Mouse (Mus musculus): Measurements from ENCODE around the gene Gipc3. TPM values are rescaled to one million over a fixed set of nuclear protein-coding genes. Genes with fewer than 3 reads are reported as not detected.

The Gipc3 gene
- polyA plus RNA-seq, 1 experiment from 2014 or later, result 0.07 TPM

- Histone ChIP-seq H3K27ac (no peak overlapping the region), H3K9me3 (replicated peaks; ENCODE audit: low read length) (no peaks in the 10 kb centered on the region), H3K9ac (ENCODE audit: low read depth, low read length) (no peak overlapping the region), H3K27me3 (ENCODE audit: insufficient read depth, low read length) (0 out of 2 replicates have a peak, but pooled peaks cover 18% of the 10 kb centered on the region), H3K4me1 (replicated peaks; ENCODE audit: insufficient read depth, low read length) (0 out of 2 replicates have a peak, but pooled peaks cover 1% of the 10 kb centered on the region), H3K4me2 (ENCODE audit: low read length) (no peak overlapping the region), H3K36me3 (ENCODE audit: insufficient read depth, low read length) (no peaks in the 10 kb centered on the region), H3K4me3 (replicated peaks; ENCODE audit: low read depth, low read length) (no peak overlapping the region)
- no peak for ATAC-seq (replicated peaks; ENCODE audit: low FRiP score, low read depth)
- WGBS, result 35% methylated on average over 16 of the region's 16 CpGs
- DNase-seq (ENCODE audit: low spot score), result peak; percentile 78
- peak; percentile 85 for TF ChIP-seq CTCF (IDR thresholded peaks at IDR 0.05; ENCODE audit: low read depth)
Measured at GRCm38 (mm10) chr10:81341333-81341949, 1.6 kb downstream of the Gipc3 start.

- Histone ChIP-seq H3K9me3 (replicated peaks; ENCODE audit: low read length) (no peaks in the 10 kb centered on the region), H3K4me3 (replicated peaks; ENCODE audit: low read depth, low read length) (no peak overlapping the region), H3K27me3 (ENCODE audit: insufficient read depth, low read length) (0 out of 2 replicates have a peak, but pooled peaks cover 18% of the 10 kb centered on the region), H3K27ac (no peak overlapping the region), H3K4me1 (replicated peaks; ENCODE audit: insufficient read depth, low read length) (0 out of 2 replicates have a peak, but pooled peaks cover 8% of the 10 kb centered on the region), H3K9ac (ENCODE audit: low read depth, low read length) (no peak overlapping the region), H3K4me2 (ENCODE audit: low read length) (no peak overlapping the region), H3K36me3 (ENCODE audit: insufficient read depth, low read length) (no peaks in the 10 kb centered on the region)
- no peak for TF ChIP-seq CTCF (IDR thresholded peaks at IDR 0.05; ENCODE audit: low read depth)
- ATAC-seq (replicated peaks; ENCODE audit: low FRiP score, low read depth), result no peak
- 47% methylated on average over 17 of the region's 17 CpGs for WGBS
- no peak for DNase-seq (ENCODE audit: low spot score)
Measured at GRCm38 (mm10) chr10:81340551-81341332, 2.3 kb downstream of the Gipc3 start.

DNA sequence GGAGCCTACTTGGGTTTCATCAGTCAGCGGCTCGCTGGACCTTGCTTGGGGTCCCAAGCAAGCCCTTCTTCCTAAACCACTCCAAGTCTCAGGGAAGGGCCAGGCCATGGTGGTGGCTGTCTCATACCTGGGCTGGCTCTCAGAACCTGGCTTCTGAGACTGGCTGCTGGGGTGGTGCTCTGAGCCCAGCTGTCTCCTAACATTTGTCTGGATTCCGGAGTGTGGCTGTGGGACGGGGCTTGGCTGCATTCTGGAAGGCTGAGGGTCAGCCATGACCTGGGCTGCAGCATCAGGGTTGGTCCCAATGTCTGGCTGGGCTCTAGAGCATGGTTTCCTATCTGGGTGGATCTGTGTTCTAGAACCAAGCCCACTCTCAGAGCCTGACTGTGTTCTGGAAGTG, 6.5 kb downstream of the Gipc3 start:
- peaks cover 20% of the 10 kb centered on the region; the same call in 1 of the 2 replicates for H3K4me1 ChIP-seq (replicated peaks; ENCODE audit: insufficient read depth, low read length)
- no peaks in the 10 kb centered on the region for H3K36me3 ChIP-seq (ENCODE audit: insufficient read depth, low read length)
- no peak overlapping the region for H3K4me2 ChIP-seq (ENCODE audit: low read length)
- no peaks in the 10 kb centered on the region for H3K9me3 ChIP-seq (replicated peaks; ENCODE audit: low read length)
- ATAC-seq (replicated peaks; ENCODE audit: low FRiP score, low read depth) (no peak), DNase-seq (ENCODE audit: low spot score) (no peak)
- WGBS, result 80% methylated on average over 4 of the region's 4 CpGs
- H3K27me3 ChIP-seq (ENCODE audit: insufficient read depth, low read length), result no peaks in the 10 kb centered on the region
- no peak for TF ChIP-seq CTCF (IDR thresholded peaks at IDR 0.05; ENCODE audit: low read depth)
- peak overlapping the region; percentile 66 for H3K27ac ChIP-seq
- H3K4me3 ChIP-seq (replicated peaks; ENCODE audit: low read depth, low read length), result no peak overlapping the region
- no peak overlapping the region for H3K9ac ChIP-seq (ENCODE audit: low read depth, low read length)

DNA sequence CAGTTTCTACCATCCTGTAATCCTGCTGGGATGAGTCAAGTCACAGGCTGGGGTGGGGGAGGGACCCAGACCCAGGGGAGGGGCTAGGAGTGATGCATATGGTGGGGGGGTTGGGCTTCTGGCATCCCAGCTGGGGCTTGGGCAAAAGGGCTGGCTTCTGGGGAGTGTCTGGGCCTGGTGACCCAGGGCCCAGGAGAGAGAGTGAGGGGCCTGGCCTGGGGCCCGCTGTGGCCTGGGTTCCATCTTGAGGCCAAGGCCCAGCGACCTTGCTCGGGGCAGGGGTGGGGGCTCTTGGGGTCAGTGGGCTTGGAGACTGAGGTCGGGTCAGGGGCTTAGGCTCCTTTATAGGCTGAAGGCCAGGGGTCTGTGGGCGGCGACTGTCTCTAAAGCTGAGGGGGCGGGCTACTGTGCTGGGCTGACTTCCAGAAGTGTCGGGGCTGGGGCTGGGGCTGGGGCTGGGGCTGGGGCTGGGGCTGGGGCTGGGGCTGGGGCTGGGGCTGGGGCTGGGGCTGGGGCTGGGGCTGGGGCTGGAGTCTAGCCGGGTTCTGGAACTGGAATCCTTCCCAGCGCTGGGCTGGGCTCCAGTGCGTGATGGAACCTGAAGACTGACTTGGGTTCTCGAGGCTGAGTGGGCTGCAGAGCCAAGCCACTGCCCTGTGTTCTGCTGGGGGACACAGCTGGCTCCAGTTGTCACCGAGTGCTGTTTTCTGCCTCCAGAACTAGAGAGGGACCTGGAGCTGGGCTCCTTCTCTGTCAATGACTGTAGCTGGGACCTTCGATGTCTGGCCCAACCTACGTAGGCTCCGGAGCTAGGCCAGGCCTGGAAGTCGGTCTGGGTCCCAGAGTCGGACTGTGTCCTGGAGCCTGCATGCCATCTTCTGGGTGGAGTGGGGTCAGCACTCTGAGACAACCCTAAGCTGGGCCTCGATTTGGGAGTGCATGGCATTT, 7.4 kb downstream of the Gipc3 start:
- H3K4me2 ChIP-seq (ENCODE audit: low read length), result no peak overlapping the region

DNA sequence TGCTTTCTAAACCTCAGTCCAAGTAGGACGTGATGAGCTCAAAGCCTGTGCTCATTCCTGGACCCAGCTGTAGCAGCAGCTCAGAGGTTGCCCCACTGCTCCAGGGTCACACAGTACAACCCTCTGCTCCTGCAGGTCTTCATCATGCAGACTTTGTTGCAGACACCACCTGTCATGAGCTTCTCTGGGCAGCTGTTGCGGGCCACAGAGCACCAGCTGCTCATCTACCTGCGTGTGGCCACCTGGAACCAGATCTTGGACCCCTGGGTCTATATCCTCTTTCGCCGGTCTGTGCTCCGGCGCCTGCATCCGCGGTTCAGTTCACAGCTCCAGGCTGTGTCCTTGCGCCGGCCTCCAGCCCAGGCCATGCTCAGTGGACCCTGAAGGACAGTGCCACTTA, 8.7 kb downstream of the Gipc3 start:
- H3K4me1 ChIP-seq (replicated peaks; ENCODE audit: insufficient read depth, low read length), result peaks cover 29% of the 10 kb centered on the region
- DNase-seq (ENCODE audit: low spot score) (no peak), ATAC-seq (replicated peaks; ENCODE audit: low FRiP score, low read depth) (no peak)
- no peak for TF ChIP-seq CTCF (IDR thresholded peaks at IDR 0.05; ENCODE audit: low read depth)
- WGBS, result 51% methylated on average over 11 of the region's 11 CpGs
- no peaks in the 10 kb centered on the region for H3K27me3 ChIP-seq (ENCODE audit: insufficient read depth, low read length)
- H3K36me3 ChIP-seq (ENCODE audit: insufficient read depth, low read length), result no peaks in the 10 kb centered on the region
- no peaks in the 10 kb centered on the region for H3K9me3 ChIP-seq (replicated peaks; ENCODE audit: low read length)
- H3K27ac ChIP-seq, result no peak overlapping the region
- peak overlapping the region; percentile 35; the same call in 1 of the 2 replicates for H3K9ac ChIP-seq (ENCODE audit: low read depth, low read length)
- H3K4me3 ChIP-seq (replicated peaks; ENCODE audit: low read depth, low read length), result no peak overlapping the region
- H3K4me2 ChIP-seq (ENCODE audit: low read length), result no peak overlapping the region

More for the DNA sequence above, 7.4 kb downstream of the Gipc3 start:
- DNase-seq (ENCODE audit: low spot score), result peak; percentile 48
- no peak overlapping the region for H3K4me3 ChIP-seq (replicated peaks; ENCODE audit: low read depth, low read length)
- ATAC-seq (replicated peaks; ENCODE audit: low FRiP score, low read depth), result peak; percentile 23
- peaks cover 20% of the 10 kb centered on the region; the same call in 1 of the 2 replicates for H3K4me1 ChIP-seq (replicated peaks; ENCODE audit: insufficient read depth, low read length)
- H3K27ac ChIP-seq, result peak overlapping the region; percentile 66
- H3K9ac ChIP-seq (ENCODE audit: low read depth, low read length), result no peak overlapping the region
- WGBS, result 53% methylated on average over 14 of the region's 19 CpGs
- no peaks in the 10 kb centered on the region for H3K27me3 ChIP-seq (ENCODE audit: insufficient read depth, low read length)
- no peaks in the 10 kb centered on the region for H3K9me3 ChIP-seq (replicated peaks; ENCODE audit: low read length)
- H3K36me3 ChIP-seq (ENCODE audit: insufficient read depth, low read length), result no peaks in the 10 kb centered on the region
- TF ChIP-seq CTCF (IDR thresholded peaks at IDR 0.05; ENCODE audit: low read depth), result peak; percentile 25; the same call in 1 of the 2 replicates

DNA sequence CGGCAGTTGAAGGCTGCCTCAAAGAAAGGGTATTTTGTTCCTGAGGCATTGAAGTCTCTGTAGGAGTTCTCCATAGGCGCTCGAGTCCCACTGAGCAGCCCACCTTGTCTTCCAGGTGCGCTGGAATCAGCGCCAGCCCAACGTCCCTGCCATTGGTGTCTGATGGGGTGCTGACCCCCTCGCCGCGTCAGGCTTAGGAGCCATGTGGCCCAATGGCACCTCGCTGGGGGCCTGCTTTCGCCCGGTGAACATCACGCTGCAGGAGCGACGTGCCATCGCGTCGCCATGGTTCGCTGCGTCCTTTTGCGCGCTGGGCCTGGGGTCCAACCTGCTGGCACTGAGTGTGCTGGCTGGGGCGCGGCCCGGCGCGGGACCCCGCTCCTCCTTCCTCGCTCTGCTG, 10.8 kb downstream of the Gipc3 start:
- Histone ChIP-seq H3K4me1 (replicated peaks; ENCODE audit: insufficient read depth, low read length) (peaks cover 35% of the 10 kb centered on the region), H3K4me2 (ENCODE audit: low read length) (peak overlapping the region; percentile 33), H3K36me3 (ENCODE audit: insufficient read depth, low read length) (no peaks in the 10 kb centered on the region), H3K27ac (no peak overlapping the region), H3K9me3 (replicated peaks; ENCODE audit: low read length) (no peaks in the 10 kb centered on the region), H3K27me3 (ENCODE audit: insufficient read depth, low read length) (no peaks in the 10 kb centered on the region), H3K9ac (ENCODE audit: low read depth, low read length) (peak overlapping the region; percentile 38; the same call in 1 of the 2 replicates), H3K4me3 (replicated peaks; ENCODE audit: low read depth, low read length) (no peak overlapping the region)
- WGBS, result 40% methylated on average over 29 of the region's 29 CpGs
- ATAC-seq (replicated peaks; ENCODE audit: low FRiP score, low read depth), result no peak
- no peak for DNase-seq (ENCODE audit: low spot score)
- TF ChIP-seq CTCF (IDR thresholded peaks at IDR 0.05; ENCODE audit: low read depth), result no peak
